Mouse (Mus musculus) heart, adult 9 months (tissue): ENCODE data around the gene Gm11127.
"Not testable (repeated sequence)": the region's sequence is repeated elsewhere in the genome, so short reads cannot be mapped to it uniquely, and the experiment has no call there.

Source experiments
- DNase-seq, 2 experiments: peaks; one replicate each; pipeline ENCODE4 v3.0.0; 2022; ENCODE audit warnings: low spot score in 2 of 2

The Gm11127 gene

GRCm38 (mm10) chr17:36031583-36032331, 26.4 kb downstream of the Gm11127 start:
- DNase-seq = peak; percentile 71 to 76

GRCm38 (mm10) chr17:36030703-36031582, 27.2 kb downstream of the Gm11127 start:
- DNase-seq = not testable (repeated sequence)

GRCm38 (mm10) chr17:36030046-36030702, 28.0 kb downstream of the Gm11127 start:
- not testable (repeated sequence) for DNase-seq

GRCm38 (mm10) chr17:36028879-36029619, 29.1 kb downstream of the Gm11127 start:
- no peak for DNase-seq

GRCm38 (mm10) chr17:36027663-36028062, 30.5 kb downstream of the Gm11127 start:
- DNase-seq = no peak

- DNase-seq = no peak
These were observed 32.3 kb downstream of the Gm11127 start for GRCm38 (mm10) chr17:36025901-36026300.

- DNase-seq = no peak
These were observed 33.0 kb downstream of the Gm11127 start for GRCm38 (mm10) chr17:36025197-36025596.

- DNase-seq = peak; percentile 55 to 58
These were observed 34.2 kb downstream of the Gm11127 start for GRCm38 (mm10) chr17:36023710-36024654.

- DNase-seq = no peak
These were observed 35.2 kb downstream of the Gm11127 start for GRCm38 (mm10) chr17:36022922-36023321.

- DNase-seq = no peak
These were observed 36.1 kb downstream of the Gm11127 start for GRCm38 (mm10) chr17:36022098-36022497.

- no peak for DNase-seq
These were observed 36.9 kb downstream of the Gm11127 start for GRCm38 (mm10) chr17:36021309-36021708.

- peak; percentile 90 for DNase-seq
These were observed 37.7 kb downstream of the Gm11127 start, which contains the start of gene H2-T24 for GRCm38 (mm10) chr17:36020191-36021073. TSS of gene H2-T24 (minus strand) at chr17:36020560.

- DNase-seq = no peak
These were observed 38.7 kb downstream of the Gm11127 start for GRCm38 (mm10) chr17:36019519-36019918.

- DNase-seq = peak; percentile 61 to 77
These were observed 39.2 kb downstream of the Gm11127 start for GRCm38 (mm10) chr17:36018979-36019378.

GRCm38 (mm10) chr17:36017046-36017445, 41.1 kb downstream of the Gm11127 start:
- DNase-seq = no peak

- no peak for DNase-seq
These were observed 43.2 kb downstream of the Gm11127 start for GRCm38 (mm10) chr17:36014977-36015376.
